Mouse (Mus musculus) forebrain, embryonic 15.5 days (tissue): Measurements from ENCODE around the gene Rpl28. TPM values are rescaled to one million over a fixed set of nuclear protein-coding genes. Genes with fewer than 3 reads are reported as not detected.
"Not testable (repeated sequence)": the region's sequence is repeated elsewhere in the genome, so short reads cannot be mapped to it uniquely, and the experiment has no call there.

Experiments used
- ATAC-seq: fragments of 200-750 bp; cut with Nextera tagmentation; replicated peaks from 2 replicates; pipeline ENCODE4 v1.8.0; 2017; ENCODE audit warnings: mild to moderate bottlenecking, moderate TSS enrichment, moderate library complexity
- H3K27ac ChIP-seq: fragments of 300-500 bp; sonication (generic); replicated peaks from 2 replicates; pipeline ENCODE4 v1.5.1; 2015; ENCODE audit warnings: mild to moderate bottlenecking, inconsistent platforms
- H3K27me3 ChIP-seq: fragments of 300-500 bp; sonication (generic); 2 replicates; pipeline ENCODE4 v1.6.1; 2015; ENCODE audit warnings: inconsistent platforms
- H3K36me3 ChIP-seq: fragments of 300-500 bp; sonication (generic); 2 replicates; pipeline ENCODE4 v1.6.1; 2015; ENCODE audit warnings: mild to moderate bottlenecking, inconsistent platforms
- H3K4me1 ChIP-seq: fragments of 300-500 bp; sonication (generic); 2 replicates; pipeline ENCODE4 v1.6.1; 2015; ENCODE audit warnings: inconsistent platforms
- H3K4me2 ChIP-seq: fragments of 300-500 bp; sonication (generic); replicated peaks from 2 replicates; pipeline ENCODE4 v1.6.1; 2015; ENCODE audit warnings: mild to moderate bottlenecking, inconsistent platforms
- H3K4me3 ChIP-seq: fragments of 300-500 bp; sonication (generic); 2 replicates; pipeline ENCODE4 v1.5.1; 2015; ENCODE audit warnings: mild to moderate bottlenecking, inconsistent platforms
- H3K9ac ChIP-seq: fragments of 300-500 bp; sonication (generic); replicated peaks from 2 replicates; pipeline ENCODE4 v1.6.1; 2015; ENCODE audit warnings: mild to moderate bottlenecking, inconsistent platforms
- H3K9me3 ChIP-seq: fragments of 300-500 bp; sonication (generic); 2 replicates; pipeline ENCODE4 v1.6.1; 2016; ENCODE audit warnings: inconsistent platforms
- WGBS: fragments of 180-500 bp; shearing (Covaris S2); methylation state at CpG from one replicate; pipeline ENCODE4 v1.1.7; 2015; ENCODE audit warnings: mixed read lengths; 5-methylcytosine and 5-hydroxymethylcytosine counted together
- polyA plus RNA-seq: library from polyadenylated mRNA; unstranded; fragments of >200 nt; fragmentation: Nextera tagmentation; extraction: Ambion mirVana; gene quantifications from 2 replicates; pipeline ENCODE4 v1.2.1, GENCODE M21; 2015

Gene Rpl28
- polyA plus RNA-seq, 1 experiment from 2014 or later: 224 TPM

DNA sequence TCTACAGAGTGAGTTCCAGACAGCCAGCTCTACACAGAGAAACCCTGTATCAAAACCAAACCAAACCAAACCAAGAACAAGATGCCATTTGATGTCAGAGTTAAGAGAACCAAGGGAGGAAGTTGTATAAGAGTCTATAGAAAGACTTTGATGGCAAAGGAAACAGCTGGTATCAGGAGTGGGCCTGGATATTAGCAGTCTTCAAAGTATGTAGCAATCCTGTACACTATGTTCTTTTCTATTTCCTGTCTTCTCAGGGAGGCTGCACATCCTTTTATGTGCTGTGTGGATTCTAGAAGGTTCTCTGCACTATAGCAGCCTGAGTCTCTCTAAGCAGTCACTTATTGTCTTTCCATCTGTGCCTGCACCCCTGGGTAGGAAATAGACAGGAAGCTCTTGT lies 23.9 kb downstream of the Rpl28 start:
- peaks cover 7% of the 10 kb centered on the region for H3K4me1 ChIP-seq
- H3K4me3 ChIP-seq: no peak overlapping the region
- H3K9ac ChIP-seq: no peak overlapping the region
- no peak overlapping the region for H3K4me2 ChIP-seq
- no peak overlapping the region for H3K27ac ChIP-seq
- H3K36me3 ChIP-seq: no peaks in the 10 kb centered on the region
- no peak for ATAC-seq
- no peaks in the 10 kb centered on the region for H3K9me3 ChIP-seq
- no peaks in the 10 kb centered on the region for H3K27me3 ChIP-seq

DNA sequence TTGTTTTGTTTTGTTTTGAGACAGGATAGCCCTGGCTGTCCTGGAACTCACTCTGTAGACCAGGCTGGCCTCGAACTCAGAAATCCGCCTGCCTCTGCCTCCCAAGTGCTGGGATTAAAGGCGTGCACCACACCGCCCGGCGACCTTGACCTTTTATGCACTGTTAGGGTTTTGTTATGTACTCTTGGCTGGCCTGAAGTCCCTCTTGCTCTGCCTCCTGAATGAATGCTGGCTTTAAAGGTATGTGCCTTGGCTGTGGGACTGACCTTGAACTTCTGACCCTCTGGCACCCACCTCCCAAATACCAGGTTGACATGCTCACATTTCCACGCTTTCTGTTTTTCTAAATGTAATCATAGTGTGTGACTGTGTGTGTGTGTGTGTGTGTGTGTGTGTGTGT lies 28.3 kb downstream of the Rpl28 start:
- not testable (repeated sequence) for H3K4me2 ChIP-seq, H3K36me3 ChIP-seq, H3K9ac ChIP-seq, ATAC-seq, H3K4me3 ChIP-seq, H3K9me3 ChIP-seq, H3K4me1 ChIP-seq, H3K27me3 ChIP-seq, H3K27ac ChIP-seq
- 97% methylated on average over 7 of the region's 7 CpGs for WGBS

DNA sequence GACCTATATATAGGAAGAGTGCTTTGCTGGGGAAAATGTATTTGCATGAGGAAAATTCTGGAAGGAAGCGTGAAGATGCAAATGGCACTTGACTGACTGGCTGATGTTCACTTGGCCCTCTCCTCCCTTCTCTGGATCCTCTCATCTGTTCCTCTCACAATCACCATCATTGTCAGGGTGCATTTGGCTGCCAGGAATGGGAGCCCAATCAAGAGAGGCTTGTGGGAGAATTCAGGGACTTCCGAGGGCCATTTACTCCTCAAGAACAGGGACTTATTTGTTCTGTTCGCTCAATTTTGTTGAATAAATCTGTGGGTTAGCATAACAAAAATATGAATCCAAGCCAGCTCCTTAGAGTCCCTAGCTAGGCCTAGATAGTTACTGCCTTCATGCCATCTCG lies 29.0 kb downstream of the Rpl28 start:
- Histone ChIP-seq H3K27me3 (no peaks in the 10 kb centered on the region), H3K36me3 (no peaks in the 10 kb centered on the region), H3K9me3 (no peaks in the 10 kb centered on the region), H3K27ac (no peak overlapping the region), H3K4me2 (no peak overlapping the region), H3K4me1 (no peaks in the 10 kb centered on the region), H3K9ac (no peak overlapping the region), H3K4me3 (no peak overlapping the region)
- no peak for ATAC-seq
- WGBS: 56% methylated on average over 4 of the region's 4 CpGs

DNA sequence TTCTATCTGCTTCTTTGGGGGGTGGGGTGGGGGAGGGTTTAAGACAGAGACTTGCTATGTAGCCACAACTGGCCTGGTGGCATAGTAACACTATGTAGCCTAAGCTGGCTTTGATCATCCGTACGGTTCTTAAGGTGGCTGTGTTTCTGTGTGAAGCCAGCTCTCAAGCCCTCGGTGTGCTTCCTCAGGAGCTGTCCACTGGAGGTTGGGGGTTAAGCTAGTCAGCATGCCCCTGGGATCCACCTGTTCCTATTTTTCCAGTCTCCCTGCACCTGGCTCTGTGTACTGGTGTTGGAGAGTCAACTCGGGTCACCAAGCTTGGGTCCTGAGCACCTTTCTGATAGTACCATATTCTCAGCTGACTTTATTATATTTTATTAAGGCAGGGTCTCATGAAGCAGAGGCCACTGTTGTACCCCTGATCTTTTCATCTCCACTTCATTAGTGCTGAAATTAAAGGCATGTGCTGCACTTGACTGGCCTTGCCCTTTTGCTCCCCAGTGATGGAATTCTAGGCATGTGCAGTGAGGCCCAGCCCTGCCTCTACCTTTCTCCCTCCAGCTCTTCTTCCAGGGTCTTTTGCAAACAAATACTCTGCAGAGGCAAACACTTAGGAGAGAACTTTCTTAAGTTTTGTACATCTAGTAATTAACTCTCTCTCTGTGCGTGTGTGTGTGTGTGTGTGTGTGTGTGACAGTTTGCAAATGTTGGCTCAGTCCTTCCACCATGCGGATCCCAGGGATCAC lies 29.7 kb downstream of the Rpl28 start:
- no peak overlapping the region for H3K27ac ChIP-seq
- WGBS: 70% methylated on average over 6 of the region's 6 CpGs
- no peaks in the 10 kb centered on the region for H3K27me3 ChIP-seq
- no peak overlapping the region for H3K4me2 ChIP-seq
- no peak overlapping the region for H3K4me3 ChIP-seq
- no peaks in the 10 kb centered on the region for H3K9me3 ChIP-seq
- H3K36me3 ChIP-seq: no peaks in the 10 kb centered on the region
- no peaks in the 10 kb centered on the region for H3K4me1 ChIP-seq
- no peak overlapping the region for H3K9ac ChIP-seq
- no peak for ATAC-seq

DNA sequence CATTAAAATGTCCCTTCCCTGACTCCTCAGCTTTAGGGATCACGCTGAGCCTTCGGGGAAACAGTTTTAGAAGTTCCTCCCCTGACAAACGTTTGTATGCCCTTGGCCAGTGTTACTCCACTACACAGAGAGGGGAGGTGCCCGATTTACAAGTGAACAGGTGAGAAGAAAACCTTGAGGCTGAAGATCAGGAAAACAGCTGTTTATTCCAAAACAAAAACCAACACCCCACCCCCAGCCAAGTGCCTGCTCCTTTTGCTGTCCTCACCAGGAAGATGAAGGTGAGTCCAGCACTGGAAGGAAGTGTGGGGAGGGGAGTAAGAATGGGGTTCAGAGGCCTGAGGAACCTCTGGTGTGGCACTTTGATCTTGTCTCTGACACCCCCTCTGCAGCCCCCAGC lies 32.7 kb downstream of the Rpl28 start:
- Histone ChIP-seq H3K27ac (no peak overlapping the region), H3K27me3 (no peaks in the 10 kb centered on the region), H3K9ac (no peak overlapping the region), H3K4me1 (no peaks in the 10 kb centered on the region), H3K4me2 (no peak overlapping the region), H3K36me3 (peaks cover 13% of the 10 kb centered on the region), H3K9me3 (no peaks in the 10 kb centered on the region), H3K4me3 (no peak overlapping the region)
- ATAC-seq: no peak
- WGBS: 54% methylated on average over 4 of the region's 4 CpGs

DNA sequence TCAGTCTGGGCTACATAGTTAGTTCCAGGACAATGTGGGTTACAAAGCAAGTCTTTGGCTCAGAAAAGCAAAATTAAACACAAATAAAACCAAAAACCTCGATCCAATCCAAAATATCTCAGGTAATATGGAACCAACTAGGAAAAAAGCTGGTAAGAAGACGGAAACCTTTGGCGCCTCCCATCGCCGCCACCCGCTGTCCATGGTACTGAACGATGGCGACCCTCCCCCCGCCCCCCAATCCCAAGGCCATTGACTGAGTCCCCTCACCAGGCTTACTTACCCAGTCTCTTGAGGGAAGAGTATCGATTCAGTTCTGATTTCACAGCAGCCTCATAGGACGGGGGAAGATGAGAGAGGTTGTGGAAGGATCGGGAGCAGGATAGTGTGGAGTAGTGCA lies 37.8 kb downstream of the Rpl28 start:
- peaks cover 16% of the 10 kb centered on the region for H3K36me3 ChIP-seq
- 7% methylated on average over 12 of the region's 12 CpGs for WGBS

DNA sequence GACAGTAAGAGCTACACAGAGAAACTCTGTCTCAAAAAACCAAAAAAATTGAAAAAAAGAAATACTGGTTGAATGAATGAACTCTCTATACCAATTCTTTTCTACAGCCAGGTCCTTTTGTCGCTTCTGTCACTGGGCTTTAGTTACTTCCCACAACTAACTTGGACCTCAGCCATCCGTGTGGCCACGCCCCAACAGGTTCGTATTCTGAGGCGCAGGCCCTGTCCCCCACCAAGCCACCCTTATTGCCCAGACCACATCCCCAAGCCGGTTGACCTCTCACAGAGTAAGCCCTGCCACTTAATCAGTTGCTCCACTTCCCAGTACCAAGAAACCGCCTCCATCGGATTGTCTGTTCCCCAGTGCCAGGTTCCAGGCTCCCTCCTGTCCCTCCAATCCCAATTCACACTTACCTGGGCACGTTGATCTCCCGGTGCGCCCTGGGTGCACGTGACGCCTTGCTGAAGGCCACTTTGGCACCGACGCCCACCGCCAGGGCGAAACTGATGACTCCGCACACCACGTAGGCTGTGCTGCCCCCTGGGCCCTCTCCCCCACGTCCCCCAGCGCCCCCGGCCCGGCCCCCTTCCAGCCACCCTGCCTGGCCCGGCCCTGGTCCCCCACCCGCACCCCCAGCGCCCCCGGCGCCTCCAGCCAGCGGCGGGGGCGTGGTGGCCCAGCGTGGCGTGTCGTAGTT lies 43.1 kb downstream of the Rpl28 start:
- H3K36me3 ChIP-seq: peaks cover 3% of the 10 kb centered on the region; the same call in 1 of the 2 replicates
- peak overlapping the region; percentile 83 for H3K9ac ChIP-seq
- H3K4me1 ChIP-seq: peaks cover 10% of the 10 kb centered on the region
- H3K27ac ChIP-seq: peak overlapping the region; percentile 86
- H3K4me3 ChIP-seq: peak overlapping the region; percentile 69
- H3K27me3 ChIP-seq: no peaks in the 10 kb centered on the region
- 4% methylated on average over 34 of the region's 34 CpGs for WGBS
- peak; percentile 39 for ATAC-seq
- H3K9me3 ChIP-seq: no peaks in the 10 kb centered on the region
- peak overlapping the region; percentile 92 for H3K4me2 ChIP-seq

More for the DNA sequence above, 37.8 kb downstream of the Rpl28 start:
- Histone ChIP-seq H3K9me3 (no peaks in the 10 kb centered on the region), H3K4me2 (no peak overlapping the region), H3K27ac (no peak overlapping the region), H3K4me1 (peaks cover 1% of the 10 kb centered on the region; the same call in 1 of the 2 replicates), H3K4me3 (no peak overlapping the region), H3K9ac (no peak overlapping the region), H3K27me3 (no peaks in the 10 kb centered on the region)
- no peak for ATAC-seq

DNA sequence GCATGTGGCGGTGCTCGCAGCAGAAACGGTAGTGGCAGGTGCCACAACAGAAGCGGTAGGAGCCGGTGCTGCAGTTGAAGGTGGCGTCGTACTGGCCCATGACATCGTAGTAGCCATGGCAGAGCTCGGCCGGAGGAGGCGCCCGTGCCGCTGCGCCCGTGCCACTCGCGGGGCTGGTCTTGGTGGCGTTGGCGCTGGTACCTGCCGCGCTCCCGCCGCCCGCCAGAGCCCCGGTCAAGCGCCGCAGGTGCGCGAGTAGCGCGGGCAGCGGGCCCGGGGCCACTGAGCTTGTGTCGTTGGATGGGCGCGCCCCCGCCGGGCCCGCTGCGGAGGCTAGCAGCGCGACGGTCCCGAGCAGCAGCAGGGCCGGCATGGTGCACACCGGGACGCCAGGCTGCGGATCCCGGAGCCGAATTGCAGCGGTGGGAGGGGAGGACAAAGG lies 43.7 kb downstream of the Rpl28 start:
- peak; percentile 87 for ATAC-seq
- peak overlapping the region; percentile 83 for H3K9ac ChIP-seq
- WGBS: under 1% methylated on average over 47 of the region's 51 CpGs

DNA sequence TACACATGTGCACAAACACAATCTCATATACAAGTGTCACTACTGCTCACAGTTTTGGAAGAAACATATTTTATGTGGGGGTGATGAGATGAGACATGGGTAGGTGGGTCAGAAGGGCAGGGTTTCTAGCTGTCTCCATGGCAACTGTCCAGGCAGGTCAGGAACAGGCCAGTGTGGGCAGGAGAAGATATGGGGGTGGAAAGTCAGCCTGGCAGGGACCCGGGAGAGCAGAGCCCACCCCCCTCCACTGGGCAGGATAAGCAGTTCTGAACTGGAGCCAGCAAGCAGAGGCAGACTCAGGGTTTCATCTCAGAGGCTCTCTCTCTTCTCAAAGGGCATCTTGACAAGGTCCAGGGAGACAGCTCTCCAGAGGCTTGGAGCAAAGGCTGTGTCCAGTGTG lies 45.0 kb downstream of the Rpl28 start:
- no peak overlapping the region for H3K9ac ChIP-seq
- ATAC-seq: no peak
- H3K36me3 ChIP-seq: no peaks in the 10 kb centered on the region; the same call in 1 of the 2 replicates
- peaks cover 22% of the 10 kb centered on the region for H3K4me1 ChIP-seq
- no peak overlapping the region for H3K27ac ChIP-seq
- H3K27me3 ChIP-seq: no peaks in the 10 kb centered on the region
- H3K4me3 ChIP-seq: no peak overlapping the region
- 19% methylated on average over 1 of the region's 1 CpGs for WGBS
- H3K9me3 ChIP-seq: no peaks in the 10 kb centered on the region
- no peak overlapping the region for H3K4me2 ChIP-seq

More for the DNA sequence above, 43.7 kb downstream of the Rpl28 start:
- Histone ChIP-seq H3K27ac (peak overlapping the region; percentile 86), H3K4me2 (peak overlapping the region; percentile 92), H3K27me3 (no peaks in the 10 kb centered on the region), H3K36me3 (peaks cover 3% of the 10 kb centered on the region; the same call in 1 of the 2 replicates), H3K4me1 (peaks cover 10% of the 10 kb centered on the region), H3K9me3 (no peaks in the 10 kb centered on the region), H3K4me3 (peak overlapping the region; percentile 69)

DNA sequence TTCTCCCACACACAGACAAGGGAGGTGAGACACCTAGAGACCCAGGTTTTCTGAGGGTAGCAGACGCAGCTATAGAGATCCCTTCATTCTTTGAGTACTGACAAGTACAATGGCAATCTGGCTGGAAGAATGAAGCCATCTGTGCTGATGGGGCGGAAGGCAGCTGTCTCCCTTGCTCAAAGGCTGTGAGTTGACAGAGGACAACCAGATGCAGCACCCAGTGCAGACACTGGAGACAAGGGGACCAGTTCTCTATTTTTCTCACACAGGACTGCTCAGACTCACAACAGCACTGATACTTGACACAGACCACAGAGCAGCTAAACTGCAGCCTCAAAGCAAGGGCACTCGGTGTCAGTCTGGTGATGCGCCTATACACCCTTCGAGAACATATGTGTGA lies 49.4 kb downstream of the Rpl28 start:
- Histone ChIP-seq H3K27ac (peak overlapping the region; percentile 80), H3K27me3 (peaks cover 3% of the 10 kb centered on the region; the same call in 1 of the 2 replicates), H3K9ac (peak overlapping the region; percentile 15), H3K4me1 (peaks cover 34% of the 10 kb centered on the region), H3K4me2 (peak overlapping the region; percentile 90), H3K9me3 (no peaks in the 10 kb centered on the region), H3K36me3 (no peaks in the 10 kb centered on the region), H3K4me3 (peak overlapping the region; percentile 68)
- ATAC-seq: peak; percentile 17
- WGBS: 42% methylated on average over 5 of the region's 5 CpGs

DNA sequence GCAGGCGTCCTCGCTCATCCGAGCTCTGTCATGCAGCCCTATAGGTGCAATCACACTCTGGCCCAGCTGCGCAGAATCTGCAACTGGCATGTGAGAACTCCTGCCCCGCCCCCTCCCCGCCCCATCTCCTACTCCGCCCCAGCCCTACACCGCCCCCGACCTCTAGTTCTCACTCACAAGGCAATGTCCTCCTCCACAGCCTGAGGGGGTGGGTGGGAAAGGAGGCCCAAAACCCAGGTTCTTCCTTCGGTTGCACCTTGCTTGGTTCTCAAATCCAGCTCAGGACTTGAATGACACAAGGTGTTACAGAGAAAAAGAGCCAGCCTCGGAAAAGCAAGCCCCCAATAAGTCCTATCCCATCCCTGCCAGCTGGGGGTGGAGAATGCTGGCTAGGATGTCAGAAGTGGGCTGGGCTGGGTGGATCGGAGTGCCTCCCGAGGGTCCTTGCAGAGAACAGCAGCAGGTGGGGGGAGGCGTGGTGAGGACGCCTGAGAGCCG lies 50.0 kb downstream of the Rpl28 start:
- 3% methylated on average over 16 of the region's 16 CpGs for WGBS
- H3K4me2 ChIP-seq: peak overlapping the region; percentile 90

DNA sequence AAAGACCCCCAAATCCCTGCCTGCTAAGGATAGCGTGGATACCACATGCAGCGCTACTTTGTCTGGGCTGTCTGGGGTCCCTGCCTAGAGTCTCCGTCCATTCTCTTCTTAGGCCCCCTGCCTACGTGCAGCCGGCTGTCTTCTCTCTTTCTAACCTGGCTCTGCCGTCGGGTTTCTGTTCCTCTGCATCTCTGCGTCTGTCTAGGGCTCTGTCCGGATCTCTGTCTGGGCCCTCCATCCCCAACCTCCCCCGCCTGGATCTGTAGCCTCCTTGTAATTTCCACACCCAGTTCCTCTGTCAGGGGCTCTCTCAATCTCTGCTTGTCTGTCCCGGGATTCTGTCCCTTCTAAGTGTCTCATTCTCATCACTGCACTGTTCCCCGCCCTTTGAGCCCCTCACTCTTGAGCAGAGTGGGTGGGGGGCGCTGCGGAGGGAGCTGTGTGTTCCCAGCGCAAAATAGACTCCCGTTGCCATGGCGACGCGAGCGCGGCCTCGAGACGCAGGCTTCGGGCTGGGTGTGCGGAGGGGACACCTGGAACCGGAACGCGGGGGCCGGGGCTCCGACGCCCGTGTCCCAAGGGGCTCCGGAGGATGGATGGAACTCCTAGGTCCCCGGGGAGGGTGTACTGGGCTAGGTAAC lies 51.0 kb downstream of the Rpl28 start:
- peaks cover 34% of the 10 kb centered on the region for H3K4me1 ChIP-seq
- peak overlapping the region; percentile 68 for H3K4me3 ChIP-seq
- H3K4me2 ChIP-seq: peak overlapping the region; percentile 90
- H3K36me3 ChIP-seq: no peaks in the 10 kb centered on the region
- H3K27ac ChIP-seq: peak overlapping the region; percentile 80
- H3K27me3 ChIP-seq: peaks cover 3% of the 10 kb centered on the region; the same call in 1 of the 2 replicates
- H3K9me3 ChIP-seq: no peaks in the 10 kb centered on the region
- peak overlapping the region; percentile 65 for H3K9ac ChIP-seq
- under 1% methylated on average over 34 of the region's 34 CpGs for WGBS
- peak; percentile 51 for ATAC-seq

More for the DNA sequence above, 50.0 kb downstream of the Rpl28 start:
- peak overlapping the region; percentile 68 for H3K4me3 ChIP-seq
- no peaks in the 10 kb centered on the region for H3K36me3 ChIP-seq
- H3K4me1 ChIP-seq: peaks cover 34% of the 10 kb centered on the region
- peak overlapping the region; percentile 65 for H3K9ac ChIP-seq
- H3K27me3 ChIP-seq: peaks cover 3% of the 10 kb centered on the region; the same call in 1 of the 2 replicates
- peak; percentile 45 for ATAC-seq
- no peaks in the 10 kb centered on the region for H3K9me3 ChIP-seq
- H3K27ac ChIP-seq: peak overlapping the region; percentile 80
